Mouse (Mus musculus): Measurements from ENCODE around the gene Pus1.

- TF ChIP-seq EP300 (IDR thresholded peaks at IDR 0.05; ENCODE audit: low read depth) (peak; percentile 22; the same call in 1 of the 2 replicates), CTCF (IDR thresholded peaks at IDR 0.05; ENCODE audit: low read depth) (no peak)
Observed at GRCm38 (mm10) chr5:110802809-110803208, 22.4 kb upstream of the Pus1 start.

All from liver, embryonic 14.5 days (tissue).